Mouse (Mus musculus) heart, adult 8-10 months (tissue): Measurements from ENCODE around the gene Zcchc3. TPM values are rescaled to one million over a fixed set of nuclear protein-coding genes. Genes with fewer than 3 reads are reported as not detected.

ENCODE experiments used
- total RNA-seq, 4 experiments: library from RNA; stranded (reverse); gene quantifications; 2 replicates each; pipeline ENCODE4 v1.2.4; 2022

Gene Zcchc3
- total RNA-seq, 4 experiments from 2014 or later: 5.8 to 7.6 (median 6.4) TPM

Other genes with a start within 250 kb of the Zcchc3 start
- 100 to 1,000 TPM in 2 of 4 experiments, 10 to 100 TPM in 2; 92.9 to 115 (median 101) TPM for gene Csnk2a1, start 188.2 kb downstream of the Zcchc3 start, total RNA-seq
- gene Tbc1d20, start 121.2 kb downstream of the Zcchc3 start, total RNA-seq: 10 to 100 TPM; 37.1 to 41.9 (median 37.5) TPM
- 10 to 100 TPM; 36.1 to 51.7 (median 47.6) TPM for gene Rbck1, start 82.4 kb downstream of the Zcchc3 start, total RNA-seq
- gene Trib3, start 71.0 kb downstream of the Zcchc3 start, total RNA-seq: 1 to 10 TPM; 3.3 to 4.2 (median 4.1) TPM
- gene Nrsn2, start 38.4 kb downstream of the Zcchc3 start, total RNA-seq: not detected
- 1 to 10 TPM; 5.5 to 8.5 (median 7.0) TPM for gene Sox12, start 17.0 kb downstream of the Zcchc3 start, total RNA-seq
- 1 to 10 TPM; 1.5 to 2.9 (median 2.3) TPM for gene 6820408C15Rik, start 560 bp upstream of the Zcchc3 start, total RNA-seq
- not detected for gene Defb23, start 49.6 kb upstream of the Zcchc3 start, total RNA-seq
- gene Defb20, start 62.0 kb upstream of the Zcchc3 start, total RNA-seq: not detected
- not detected for gene Defb22, start 75.1 kb upstream of the Zcchc3 start, total RNA-seq
- not detected for gene Defb26, start 96.7 kb upstream of the Zcchc3 start, total RNA-seq
- gene Defb28, start 103.2 kb upstream of the Zcchc3 start, total RNA-seq: not detected
- not detected for gene Defb29, start 125.1 kb upstream of the Zcchc3 start, total RNA-seq
- not detected for gene Gm17416, start 154.3 kb upstream of the Zcchc3 start, total RNA-seq
- not detected for gene Defb21, start 157.7 kb upstream of the Zcchc3 start, total RNA-seq
- under 1 TPM in 1 of 4 experiments, not detected in 3; 0.81 TPM for gene Defb19, start 165.3 kb upstream of the Zcchc3 start, total RNA-seq
- not detected for gene Defb45, start 184.4 kb upstream of the Zcchc3 start, total RNA-seq
- gene Defb36, start 189.3 kb upstream of the Zcchc3 start, total RNA-seq: not detected
- gene Defb25, start 208.0 kb upstream of the Zcchc3 start, total RNA-seq: not detected
- 1 to 10 TPM; 5.1 to 5.6 (median 5.2) TPM for gene Rem1, start 211.9 kb upstream of the Zcchc3 start, total RNA-seq